Mouse (Mus musculus): ENCODE results near the gene Hspa1l.

DNA sequence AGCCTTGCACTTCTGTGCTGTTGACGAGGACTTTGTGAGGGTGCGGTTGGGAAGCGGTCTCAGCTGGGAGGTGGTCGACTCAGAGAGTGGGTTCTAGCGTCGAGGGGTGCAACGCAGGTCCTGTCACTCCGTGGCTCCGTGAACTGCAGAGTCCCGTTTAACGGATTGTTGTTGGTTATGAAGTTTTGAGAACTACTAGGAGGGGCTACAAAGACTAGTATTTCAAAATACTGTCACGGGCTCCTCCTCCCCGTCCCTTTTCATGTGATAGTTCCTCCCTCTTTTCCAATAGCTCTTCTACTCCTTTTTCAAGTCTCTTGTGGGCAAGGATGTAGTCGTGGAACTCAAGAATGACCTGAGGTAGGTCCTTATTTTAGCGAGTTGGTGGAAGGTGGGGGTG lies 9.8 kb downstream of the Hspa1l start:
- TF ChIP-seq POLR2A (IDR thresholded peaks at IDR 0.05; ENCODE audit: borderline replicate concordance, low read depth, low read length) (no peak), CTCF (IDR thresholded peaks at IDR 0.05; ENCODE audit: low read depth, low read length) (no peak)

Data from bone marrow macrophage, adult 2 months (primary cell).